Comparison of ENCODE assay signal across 8 mouse cellular contexts in genomic region chr5:117357478-117358247, GRCm38 (mm10). TPM values are rescaled to one million over a fixed set of nuclear protein-coding genes. Genes with fewer than 3 reads are reported as not detected.
DNase-seq lines count a peak whose midpoint lies in the region; ATAC-seq and TF ChIP-seq lines count a peak whose summit lies in the region.

No protein-coding gene starts in this region.

- H3K27ac ChIP-seq in heart, embryonic 12.5 days (ENCODE audit: poor library complexity, severe bottlenecking), result peak overlapping the region; percentile 98
- H3K27ac ChIP-seq in midbrain, embryonic 16.5 days (ENCODE audit: low read length), result peak overlapping the region; percentile 91

- peaks cover 59% of the 10 kb centered on the region for H3K4me1 ChIP-seq in heart, embryonic 12.5 days (replicated peaks)
- H3K4me1 ChIP-seq in midbrain, embryonic 16.5 days (ENCODE audit: control insufficient read depth, insufficient read depth, low read length), result peaks cover 40% of the 10 kb centered on the region

- no peaks in the 10 kb centered on the region for H3K9me3 ChIP-seq in heart, embryonic 12.5 days (replicated peaks)
- no peaks in the 10 kb centered on the region for H3K9me3 ChIP-seq in midbrain, embryonic 16.5 days (replicated peaks; ENCODE audit: control insufficient read depth, low read length, poor library complexity, severe bottlenecking)

- H3K4me3 ChIP-seq in heart, embryonic 12.5 days, result peak overlapping the region; percentile 94
- peak overlapping the region; percentile 97 for H3K4me3 ChIP-seq in midbrain, embryonic 16.5 days (ENCODE audit: low read depth, low read length)

- under 1% methylated on average over 42 of the region's 49 CpGs for WGBS in heart, embryonic 12.5 days
- WGBS in midbrain, embryonic 16.5 days, result under 1% methylated on average over 41 of the region's 49 CpGs

- in situ Hi-C loops in Patski (cut with MboI; ENCODE audit: low pct_unique_long_range_greater_than_20kb), result loop anchor here (25.0 kb wide), 1 partner anchor 1005 kb away; no protein-coding TSS in a partner anchor

- no peaks in the 10 kb centered on the region for H3K27me3 ChIP-seq in Patski
- H3K27me3 ChIP-seq in heart, embryonic 12.5 days (replicated peaks), result no peaks in the 10 kb centered on the region
- no peaks in the 10 kb centered on the region for H3K27me3 ChIP-seq in midbrain, embryonic 16.5 days (ENCODE audit: control insufficient read depth, insufficient read depth, low read depth, low read length)

- peak overlapping the region; percentile 96 for H3K9ac ChIP-seq in heart, embryonic 12.5 days
- peak overlapping the region; percentile 98 for H3K9ac ChIP-seq in midbrain, embryonic 16.5 days (ENCODE audit: low read depth, low read length)

- H3K36me3 ChIP-seq in heart, embryonic 12.5 days, result peaks cover 3% of the 10 kb centered on the region; the same call in 1 of the 2 replicates
- no peaks in the 10 kb centered on the region for H3K36me3 ChIP-seq in midbrain, embryonic 16.5 days (ENCODE audit: control insufficient read depth, insufficient read depth, low read length)

- H3K4me2 ChIP-seq in heart, embryonic 12.5 days, result peak overlapping the region; percentile 88
- H3K4me2 ChIP-seq in midbrain, embryonic 16.5 days (ENCODE audit: low read length), result peak overlapping the region; percentile 96

- POLR2A ChIA-PET in Patski (lab: Charles Lee), result interaction anchor here (0.5 to 1.5 kb wide), 10 partner anchors 13 to 200 kb away, joined by 3 to 6 read pairs (median 4); no protein-coding TSS in a partner anchor

- CTCF ChIA-PET in Patski (lab: Charles Lee), result interaction anchor here (0.7 to 4.1 kb wide), 7 partner anchors 12 to 136 kb away, joined by 3 to 42 read pairs (median 3); no protein-coding TSS in a partner anchor

- ATAC-seq in Patski, result peak; percentile 9
- peak; percentile 39 for ATAC-seq in heart, embryonic 12.5 days (ENCODE audit: insufficient number of reproducible peaks, low FRiP score)
- ATAC-seq in midbrain, embryonic 16.5 days, result peak; percentile 43

- DNase-seq in left cerebral cortex, postnatal 36 days (ENCODE audit: low spot score in 2 of 2), result peak; percentile 36 to 48
- no peak for DNase-seq in left cerebral cortex, adult 8-10 months (ENCODE audit: low spot score in 2 of 2)
- DNase-seq in Patski (ENCODE audit: low read depth, low spot score), result no peak
- peak; percentile 52 for DNase-seq in embryo, embryonic 11 days
- peak; percentile 23 for DNase-seq in kidney, postnatal 14 days
- DNase-seq in thymus, postnatal 36 days, result peak; percentile 57 to 65

- no peak for TF ChIP-seq CTCF in Patski (IDR thresholded peaks at IDR 0.05)

- intact Hi-C loops in left cerebral cortex, postnatal 36 days (cut with DNase I), result loop anchor here (5.0 kb wide), 3 partner anchors 40 to 240 kb away; partner anchors contain the start of genes Ksr2, Suds3 and Vsig10

RNA-seq across cellular contexts. Expression of gene Wsb2, which starts 0.6 kb away (rescaled TPM):
- total RNA-seq in left cerebral cortex, postnatal 36 days (2021), result 100 to 1,000 TPM; 294 to 334 TPM
- total RNA-seq in left cerebral cortex, adult 8-10 months (2022), result 100 to 1,000 TPM; 263 to 297 (median 279) TPM
- 197 TPM for polyA plus RNA-seq in Patski (2021)
- 94.4 and 96.8 TPM in 2 replicates for polyA plus RNA-seq in heart, embryonic 12.5 days (2016; fragmentation: Nextera tagmentation; extraction: Ambion mirVana)
- polyA plus RNA-seq in midbrain, embryonic 16.5 days (2015; fragmentation: Nextera tagmentation; extraction: Ambion mirVana), result 286 and 309 TPM in 2 replicates

RNA-seq across cellular contexts. Expression of gene Rfc5, which starts 31.2 kb away (rescaled TPM):
- 10 to 100 TPM; 16.8 to 18.0 TPM for total RNA-seq in left cerebral cortex, postnatal 36 days (2021)
- 10 to 100 TPM; 11.6 to 18.0 (median 16.3) TPM for total RNA-seq in left cerebral cortex, adult 8-10 months (2022)
- polyA plus RNA-seq in Patski (2021), result 45.0 TPM
- 61.2 and 63.0 TPM in 2 replicates for polyA plus RNA-seq in heart, embryonic 12.5 days (2016; fragmentation: Nextera tagmentation; extraction: Ambion mirVana)
- 22.9 and 28.4 TPM in 2 replicates for polyA plus RNA-seq in midbrain, embryonic 16.5 days (2015; fragmentation: Nextera tagmentation; extraction: Ambion mirVana)

RNA-seq across cellular contexts. Expression of gene Vsig10, which starts 38.8 kb away (rescaled TPM):
- total RNA-seq in left cerebral cortex, postnatal 36 days (2021), result 1 to 10 TPM; 2.7 to 2.9 TPM
- 1 to 10 TPM; 1.7 to 3.6 (median 2.1) TPM for total RNA-seq in left cerebral cortex, adult 8-10 months (2022)
- polyA plus RNA-seq in Patski (2021), result 46.8 TPM
- 8.4 and 9.0 TPM in 2 replicates for polyA plus RNA-seq in heart, embryonic 12.5 days (2016; fragmentation: Nextera tagmentation; extraction: Ambion mirVana)
- polyA plus RNA-seq in midbrain, embryonic 16.5 days (2015; fragmentation: Nextera tagmentation; extraction: Ambion mirVana), result 1.1 and 1.8 TPM in 2 replicates

RNA-seq across cellular contexts. Expression of gene Ksr2, which starts 56.1 kb away (rescaled TPM):
- 10 to 100 TPM; 35.0 to 44.3 TPM for total RNA-seq in left cerebral cortex, postnatal 36 days (2021)
- 10 to 100 TPM; 40.3 to 43.9 (median 41.3) TPM for total RNA-seq in left cerebral cortex, adult 8-10 months (2022)
- polyA plus RNA-seq in Patski (2021), result not detected
- 0.15 and 0.17 TPM in 2 replicates for polyA plus RNA-seq in heart, embryonic 12.5 days (2016; fragmentation: Nextera tagmentation; extraction: Ambion mirVana)
- polyA plus RNA-seq in midbrain, embryonic 16.5 days (2015; fragmentation: Nextera tagmentation; extraction: Ambion mirVana), result 7.5 and 8.9 TPM in 2 replicates

Comparison
In these comparisons a context has a peak if more than half of its experiments do, and no peak if none do; other contexts are left out.
1. DNase-seq: peak in left cerebral cortex, postnatal 36 days (2 of 2), embryo, embryonic 11 days (single experiment), kidney, postnatal 14 days (single experiment) and thymus, postnatal 36 days (2 of 2); none in left cerebral cortex, adult 8-10 months (0 of 2) and Patski (single experiment).
2. Peak in every context shown above with its lines, with median percentiles within 50 percentile points of each other: ATAC-seq.